Mouse (Mus musculus) bone marrow, adult 2 months (tissue): Measurements from ENCODE around the gene 9430097D07Rik. TPM values are rescaled to one million over a fixed set of nuclear protein-coding genes. Genes with fewer than 3 reads are reported as not detected.

Source experiments
- H3K27ac ChIP-seq: fragments of 200-500 bp; 2 replicates; pipeline ENCODE4 v1.5.1; 2012; ENCODE audit warnings: low read depth, mild to moderate bottlenecking, control low read depth, inconsistent platforms, low read length; ENCODE audit not compliant: control insufficient read depth, poor library complexity, insufficient read depth
- H3K4me1 ChIP-seq: fragments of 200-500 bp; 2 replicates; pipeline ENCODE4 v1.6.1; 2011; ENCODE audit warnings: low read length; ENCODE audit not compliant: control insufficient read depth, insufficient read depth
- H3K4me3 ChIP-seq: fragments of 200-500 bp; replicated peaks from 2 replicates; pipeline ENCODE3; 2011; ENCODE audit warnings: mild to moderate bottlenecking, low read depth, low read length, control low read depth; ENCODE audit not compliant: control insufficient read depth
- CTCF ChIP-seq: fragments of 200-500 bp; IDR thresholded peaks from 2 replicates; pipeline ENCODE4 v1.5.1; 2011; ENCODE audit warnings: low read length, control low read depth; ENCODE audit not compliant: control insufficient read depth, insufficient read depth
- POLR2A ChIP-seq: fragments of 200-500 bp; IDR thresholded peaks from 2 replicates; pipeline ENCODE4 v1.6.1; 2011; ENCODE audit warnings: low read depth, mild to moderate bottlenecking, control low read depth, low read length, borderline replicate concordance; ENCODE audit not compliant: control insufficient read depth
- WGBS: fragments of 180-500 bp; shearing (Covaris S2); methylation state at CpG from one replicate; pipeline ENCODE4 v1.1.7; 2018; 5-methylcytosine and 5-hydroxymethylcytosine counted together
- polyA plus RNA-seq: library from polyadenylated mRNA; stranded (reverse); fragments of >200 nt; gene quantifications from 2 replicates; pipeline ENCODE4 v1.2.4, GENCODE M21; 2011; ENCODE audit warnings: low replicate concordance; ENCODE audit not compliant: missing spikeins, insufficient read depth, insufficient read length

Gene 9430097D07Rik
- polyA plus RNA-seq, 1 experiment, result not detected

DNA sequence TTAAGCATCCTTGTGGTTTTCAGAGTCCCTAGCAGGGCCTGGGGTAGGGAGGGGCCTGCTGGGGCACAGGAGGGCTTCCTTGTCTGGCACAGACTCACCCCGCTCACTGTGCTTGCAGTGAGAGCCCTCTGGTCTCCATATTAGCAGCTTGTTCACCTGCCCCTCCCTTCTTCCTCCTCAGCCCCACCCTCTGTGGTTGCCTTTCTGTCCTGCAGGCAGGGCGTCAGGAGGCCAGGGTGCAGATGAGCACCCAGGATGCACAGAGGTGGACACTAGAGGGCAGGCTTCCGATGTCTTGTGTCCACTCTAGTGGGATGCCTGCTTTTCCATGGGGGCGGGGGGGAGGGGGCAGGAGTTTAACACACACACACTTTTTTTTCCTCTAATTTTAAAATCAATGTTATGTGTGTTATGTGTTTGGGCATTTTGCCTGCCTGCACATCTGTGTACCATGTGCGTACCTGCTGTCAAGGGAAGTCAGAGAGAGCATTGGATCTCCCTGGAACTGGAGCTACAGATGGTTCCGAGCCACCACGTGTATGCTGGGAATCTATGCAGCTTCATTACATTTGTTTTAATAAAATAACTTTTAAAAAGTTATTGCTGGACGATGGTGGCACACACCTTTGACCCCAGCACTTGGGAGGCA is 26.1 kb upstream of the 9430097D07Rik start:
- peaks cover 1% of the 10 kb centered on the region; the same call in 1 of the 2 replicates for H3K4me1 ChIP-seq
- H3K4me3 ChIP-seq, result no peak overlapping the region
- no peak overlapping the region for H3K27ac ChIP-seq
- TF ChIP-seq CTCF (peak; percentile 76), POLR2A (no peak)
- 39% methylated on average over 8 of the region's 8 CpGs for WGBS

DNA sequence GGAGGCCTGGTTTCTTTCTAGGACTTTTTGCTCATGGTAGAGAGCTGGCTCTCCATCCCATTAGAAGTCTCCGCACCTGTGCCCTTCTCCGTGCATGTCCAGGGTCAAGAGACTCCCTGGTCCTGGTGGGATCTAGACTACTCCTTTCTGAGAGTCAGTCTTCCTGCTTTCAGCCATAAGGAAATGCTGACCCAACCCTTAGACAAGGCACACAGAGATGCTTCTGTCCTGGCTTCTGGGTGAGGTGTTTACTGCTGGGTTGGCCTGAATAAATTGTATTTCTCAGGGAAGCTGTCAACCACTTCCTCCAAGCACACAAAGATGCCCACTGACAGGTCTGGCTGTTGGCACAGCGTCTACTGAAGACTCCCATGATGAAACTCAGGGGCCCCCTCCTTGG is 23.9 kb upstream of the 9430097D07Rik start, which contains the start of gene St6galnac6:
TSS of gene St6galnac6 (plus strand) at position 301 of the 400 bp plus-strand sequence.
- peaks cover 1% of the 10 kb centered on the region; the same call in 1 of the 2 replicates for H3K4me1 ChIP-seq
- no peak for TF ChIP-seq CTCF
- no peak for TF ChIP-seq POLR2A
- no peak within 1 kb of the TSS for H3K27ac ChIP-seq
- no peak within 1 kb of the TSS for H3K4me3 ChIP-seq
- WGBS, result 80% methylated on average over 3 of the region's 3 CpGs

DNA sequence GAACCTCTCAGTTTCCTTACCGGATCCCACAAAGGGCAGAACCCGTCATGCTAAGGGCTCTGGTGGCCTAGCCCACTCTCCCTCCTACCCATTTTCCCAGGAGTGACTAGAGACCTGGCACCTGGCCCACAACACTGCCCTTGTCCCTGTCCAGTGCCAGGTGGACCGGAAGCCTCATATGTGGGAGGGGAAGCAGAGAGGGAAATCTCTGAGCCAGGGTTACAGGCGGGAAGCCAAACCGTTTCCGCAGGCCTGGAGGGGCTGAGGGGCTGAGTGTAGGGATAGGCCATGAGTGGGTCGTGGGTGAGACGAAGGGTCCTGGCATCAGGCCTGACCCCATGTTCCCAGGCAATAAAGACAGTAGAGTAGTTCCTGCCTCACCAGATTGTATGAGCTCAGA is 23.0 kb upstream of the 9430097D07Rik start:
- no peak for TF ChIP-seq CTCF
- TF ChIP-seq POLR2A, result no peak
- Histone ChIP-seq H3K4me3 (no peak overlapping the region), H3K27ac (no peak overlapping the region), H3K4me1 (peaks cover 1% of the 10 kb centered on the region; the same call in 1 of the 2 replicates)
- whole genome bisulfite sequencing, result 84% methylated on average over 8 of the region's 8 CpGs

DNA sequence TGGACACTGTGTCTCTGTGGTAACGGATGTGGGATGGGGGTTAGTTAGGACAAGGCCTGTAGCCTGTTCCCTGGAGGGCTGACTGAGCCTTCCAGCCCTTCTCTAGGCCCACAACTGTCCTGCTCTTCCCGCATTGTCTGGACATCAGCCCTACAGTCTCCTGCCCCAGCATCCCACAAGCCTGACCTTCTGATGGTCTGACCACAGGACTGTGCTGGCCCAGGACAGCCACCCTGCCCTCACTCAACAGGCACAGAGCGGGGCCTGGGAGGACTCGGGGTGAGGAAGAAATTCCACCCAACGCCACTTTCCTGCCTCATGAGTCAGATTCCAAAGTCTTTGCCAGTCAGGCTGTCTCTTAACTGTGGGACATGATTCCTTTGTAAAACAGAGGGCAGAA is 22.2 kb upstream of the 9430097D07Rik start:
- no peak overlapping the region for H3K27ac ChIP-seq
- peaks cover 1% of the 10 kb centered on the region; the same call in 1 of the 2 replicates for H3K4me1 ChIP-seq
- no peak overlapping the region for H3K4me3 ChIP-seq
- 78% methylated on average over 5 of the region's 5 CpGs for WGBS
- no peak for TF ChIP-seq POLR2A
- TF ChIP-seq CTCF, result no peak

DNA sequence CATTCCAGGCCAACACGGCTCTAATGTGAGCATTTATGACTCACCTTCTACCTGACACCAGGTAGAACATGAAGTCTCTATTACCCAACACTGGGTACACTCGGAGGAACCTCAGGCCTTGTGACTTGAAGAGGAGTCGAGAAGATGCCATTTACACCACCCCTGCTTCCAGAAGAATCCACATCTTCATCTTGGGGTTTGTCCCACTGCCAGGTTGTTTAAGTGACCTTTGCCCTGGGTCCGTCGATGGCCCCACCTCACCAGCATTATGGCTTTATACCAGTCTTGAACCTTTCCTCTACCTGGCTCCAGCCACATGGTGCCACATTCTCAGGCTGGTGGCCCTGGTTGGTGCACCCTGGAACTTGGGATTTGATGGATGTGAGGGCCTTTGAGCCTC is 21.8 kb upstream of the 9430097D07Rik start:
- Histone ChIP-seq H3K4me1 (peaks cover 1% of the 10 kb centered on the region; the same call in 1 of the 2 replicates), H3K4me3 (no peak overlapping the region), H3K27ac (no peak overlapping the region)
- TF ChIP-seq POLR2A, result no peak
- no peak for TF ChIP-seq CTCF
- 83% methylated on average over 5 of the region's 5 CpGs for WGBS

DNA sequence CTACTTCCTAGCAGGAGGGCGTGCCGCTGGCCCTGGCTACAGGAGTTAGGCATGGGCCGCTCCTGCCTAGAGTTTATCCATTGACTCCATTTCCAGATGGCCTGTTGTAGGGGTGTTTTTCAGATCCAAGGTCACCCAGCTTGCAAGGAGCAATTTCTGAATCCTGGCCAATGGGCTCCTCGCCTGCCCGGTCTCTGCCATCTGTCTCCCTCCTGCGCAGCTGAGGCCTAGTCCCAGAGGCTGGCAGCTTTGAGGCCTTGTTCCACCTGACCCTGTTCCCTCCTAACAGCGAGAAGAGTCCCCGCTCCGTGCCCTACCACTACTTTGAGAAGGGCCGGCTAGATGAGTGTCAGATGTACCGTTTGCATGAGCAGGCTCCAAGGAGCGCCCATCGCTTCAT is 21.2 kb upstream of the 9430097D07Rik start:
- Histone ChIP-seq H3K4me1 (peaks cover 1% of the 10 kb centered on the region; the same call in 1 of the 2 replicates), H3K27ac (no peak overlapping the region), H3K4me3 (no peak overlapping the region)
- no peak for TF ChIP-seq CTCF
- no peak for TF ChIP-seq POLR2A
- 88% methylated on average over 13 of the region's 13 CpGs for WGBS

DNA sequence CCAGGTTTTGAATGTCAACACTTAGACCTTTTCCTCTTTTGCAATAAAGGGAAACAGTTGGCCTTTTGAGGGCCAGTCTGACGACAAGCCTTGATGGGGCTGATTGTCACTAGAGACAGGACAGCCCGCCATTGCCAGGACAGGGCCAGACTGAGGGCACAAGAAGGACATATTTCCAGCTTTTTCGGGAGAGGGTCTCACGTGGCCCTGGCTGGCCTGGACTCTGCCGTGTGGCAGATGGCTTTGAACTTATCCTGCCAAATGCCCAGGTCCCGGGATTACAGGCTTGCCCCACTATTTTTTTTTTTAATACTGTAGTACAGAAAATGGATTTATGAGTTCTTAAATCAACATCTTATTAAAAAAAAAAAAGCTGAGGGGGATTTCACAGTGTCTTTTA is 15.8 kb upstream of the 9430097D07Rik start:
- no peak overlapping the region for H3K4me3 ChIP-seq
- TF ChIP-seq CTCF (no peak), POLR2A (no peak)
- no peaks in the 10 kb centered on the region; the same call in 1 of the 2 replicates for H3K4me1 ChIP-seq
- WGBS, result 60% methylated on average over 6 of the region's 6 CpGs
- no peak overlapping the region for H3K27ac ChIP-seq

DNA sequence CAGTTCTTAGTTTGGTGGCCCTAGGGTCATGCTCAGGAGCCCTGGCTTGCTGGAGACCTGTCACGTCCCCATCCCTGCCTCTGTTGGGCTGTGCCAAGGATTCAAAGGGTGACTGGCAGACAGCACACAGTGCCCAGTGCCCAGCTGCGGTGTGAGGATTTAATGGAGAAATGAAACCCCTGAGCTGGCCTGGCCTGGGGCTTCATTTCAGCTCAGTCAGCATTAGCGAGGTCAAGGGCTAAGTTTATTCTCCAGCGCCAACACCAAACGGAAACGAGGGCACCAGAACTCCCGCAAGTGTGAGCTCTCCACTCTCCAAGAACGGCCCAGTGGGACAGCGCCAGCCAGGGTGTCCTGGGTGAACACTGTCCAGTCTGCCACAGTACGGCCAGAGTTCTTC is 14.7 kb upstream of the 9430097D07Rik start:
- no peak overlapping the region for H3K4me3 ChIP-seq
- WGBS, result 83% methylated on average over 10 of the region's 10 CpGs
- H3K27ac ChIP-seq, result no peak overlapping the region
- TF ChIP-seq CTCF (no peak), POLR2A (no peak)
- no peaks in the 10 kb centered on the region; the same call in 1 of the 2 replicates for H3K4me1 ChIP-seq
